Mouse (Mus musculus): ENCODE measurements around the gene Ddx39b. TPM values are rescaled to one million over a fixed set of nuclear protein-coding genes. Genes with fewer than 3 reads are reported as not detected.

Ddx39b gene
- total and polyA plus RNA-seq, 2 experiments from 2014 or later: 336 to 382 TPM

GRCm38 (mm10) chr17:35272249-35272648 lies 30.7 kb downstream of the Ddx39b start:
- no peak overlapping the region for H3K4me3 ChIP-seq (ENCODE audit: low read depth, low read length)
- no peaks in the 10 kb centered on the region for H3K36me3 ChIP-seq (ENCODE audit: insufficient read depth)
- H3K9me3 ChIP-seq (ENCODE audit: low read length): no peaks in the 10 kb centered on the region
- no peaks in the 10 kb centered on the region for H3K27me3 ChIP-seq (ENCODE audit: insufficient read depth, low read length)
- H3K4me1 ChIP-seq (ENCODE audit: insufficient read depth): no peaks in the 10 kb centered on the region
- H3K9ac ChIP-seq: no peak overlapping the region
- TF ChIP-seq CTCF (IDR thresholded peaks at IDR 0.05; ENCODE audit: low read depth): no peak
- H3K4me2 ChIP-seq (ENCODE audit: low read depth): no peak overlapping the region
- DNase-seq (no peak), ATAC-seq (no peak)
- WGBS: 78% methylated on average over 3 of the region's 3 CpGs
- H3K27ac ChIP-seq (ENCODE audit: low read depth, low read length): no peak overlapping the region

GRCm38 (mm10) chr17:35274770-35275169 lies 33.2 kb downstream of the Ddx39b start:
- Histone ChIP-seq H3K9me3 (ENCODE audit: low read length) (no peaks in the 10 kb centered on the region), H3K27me3 (ENCODE audit: insufficient read depth, low read length) (no peaks in the 10 kb centered on the region), H3K36me3 (ENCODE audit: insufficient read depth) (no peaks in the 10 kb centered on the region), H3K9ac (no peak overlapping the region), H3K27ac (ENCODE audit: low read depth, low read length) (no peak overlapping the region), H3K4me2 (ENCODE audit: low read depth) (no peak overlapping the region), H3K4me1 (ENCODE audit: insufficient read depth) (no peaks in the 10 kb centered on the region), H3K4me3 (ENCODE audit: low read depth, low read length) (no peak overlapping the region)
- ATAC-seq: peak; percentile 77
- peak; percentile 95 for TF ChIP-seq CTCF (IDR thresholded peaks at IDR 0.05; ENCODE audit: low read depth)
- 9% methylated on average over 11 of the region's 11 CpGs for WGBS
- peak; percentile 85 for DNase-seq

- DNase-seq (no peak), ATAC-seq (no peak)
- no peak overlapping the region for H3K27ac ChIP-seq (ENCODE audit: low read depth, low read length)
- H3K4me2 ChIP-seq (ENCODE audit: low read depth): no peak overlapping the region
- no peak overlapping the region for H3K4me3 ChIP-seq (ENCODE audit: low read depth, low read length)
- H3K27me3 ChIP-seq (ENCODE audit: insufficient read depth, low read length): no peaks in the 10 kb centered on the region
- no peak for TF ChIP-seq CTCF (IDR thresholded peaks at IDR 0.05; ENCODE audit: low read depth)
- H3K9ac ChIP-seq: no peak overlapping the region
- no peaks in the 10 kb centered on the region for H3K9me3 ChIP-seq (ENCODE audit: low read length)
- H3K4me1 ChIP-seq (ENCODE audit: insufficient read depth): no peaks in the 10 kb centered on the region
- no peaks in the 10 kb centered on the region for H3K36me3 ChIP-seq (ENCODE audit: insufficient read depth)
- WGBS: 27% methylated on average over 13 of the region's 13 CpGs
These were observed 34.8 kb downstream of the Ddx39b start for GRCm38 (mm10) chr17:35276304-35276864.

GRCm38 (mm10) chr17:35278049-35278448 lies 36.5 kb downstream of the Ddx39b start:
- DNase-seq (no peak), ATAC-seq (no peak)
- Histone ChIP-seq H3K27me3 (ENCODE audit: insufficient read depth, low read length) (no peaks in the 10 kb centered on the region), H3K9ac (no peak overlapping the region), H3K4me3 (ENCODE audit: low read depth, low read length) (no peak overlapping the region), H3K9me3 (ENCODE audit: low read length) (no peaks in the 10 kb centered on the region), H3K36me3 (ENCODE audit: insufficient read depth) (no peaks in the 10 kb centered on the region), H3K27ac (ENCODE audit: low read depth, low read length) (no peak overlapping the region), H3K4me2 (ENCODE audit: low read depth) (no peak overlapping the region), H3K4me1 (ENCODE audit: insufficient read depth) (no peaks in the 10 kb centered on the region)
- 86% methylated on average over 8 of the region's 8 CpGs for WGBS
- TF ChIP-seq CTCF (IDR thresholded peaks at IDR 0.05; ENCODE audit: low read depth): no peak

GRCm38 (mm10) chr17:35278957-35279688 lies 37.6 kb downstream of the Ddx39b start:
- Histone ChIP-seq H3K36me3 (ENCODE audit: insufficient read depth) (no peaks in the 10 kb centered on the region), H3K27me3 (ENCODE audit: insufficient read depth, low read length) (no peaks in the 10 kb centered on the region), H3K4me1 (ENCODE audit: insufficient read depth) (no peaks in the 10 kb centered on the region), H3K9ac (no peak overlapping the region), H3K4me2 (ENCODE audit: low read depth) (no peak overlapping the region), H3K9me3 (ENCODE audit: low read length) (no peaks in the 10 kb centered on the region), H3K4me3 (ENCODE audit: low read depth, low read length) (no peak overlapping the region), H3K27ac (ENCODE audit: low read depth, low read length) (no peak overlapping the region)
- no peak for TF ChIP-seq CTCF (IDR thresholded peaks at IDR 0.05; ENCODE audit: low read depth)
- 90% methylated on average over 13 of the region's 13 CpGs for WGBS
- ATAC-seq (no peak), DNase-seq (no peak)

- no peaks in the 10 kb centered on the region for H3K36me3 ChIP-seq (ENCODE audit: insufficient read depth)
- no peaks in the 10 kb centered on the region for H3K4me1 ChIP-seq (ENCODE audit: insufficient read depth)
- DNase-seq (no peak), ATAC-seq (no peak)
- H3K9me3 ChIP-seq (ENCODE audit: low read length): no peaks in the 10 kb centered on the region
- no peak overlapping the region for H3K4me3 ChIP-seq (ENCODE audit: low read depth, low read length)
- TF ChIP-seq CTCF (IDR thresholded peaks at IDR 0.05; ENCODE audit: low read depth): no peak
- 78% methylated on average over 3 of the region's 3 CpGs for WGBS
- H3K4me2 ChIP-seq (ENCODE audit: low read depth): no peak overlapping the region
- no peaks in the 10 kb centered on the region for H3K27me3 ChIP-seq (ENCODE audit: insufficient read depth, low read length)
- no peak overlapping the region for H3K27ac ChIP-seq (ENCODE audit: low read depth, low read length)
- H3K9ac ChIP-seq: no peak overlapping the region
These were observed 38.7 kb downstream of the Ddx39b start for GRCm38 (mm10) chr17:35280276-35280675.

- TF ChIP-seq CTCF (IDR thresholded peaks at IDR 0.05; ENCODE audit: low read depth): no peak
- Histone ChIP-seq H3K27me3 (ENCODE audit: insufficient read depth, low read length) (no peaks in the 10 kb centered on the region), H3K9me3 (ENCODE audit: low read length) (no peaks in the 10 kb centered on the region), H3K9ac (no peak overlapping the region), H3K4me1 (ENCODE audit: insufficient read depth) (no peaks in the 10 kb centered on the region), H3K4me3 (ENCODE audit: low read depth, low read length) (no peak overlapping the region), H3K27ac (ENCODE audit: low read depth, low read length) (no peak overlapping the region), H3K36me3 (ENCODE audit: insufficient read depth) (no peaks in the 10 kb centered on the region), H3K4me2 (ENCODE audit: low read depth) (no peak overlapping the region)
- DNase-seq (no peak), ATAC-seq (no peak)
These were observed 43.9 kb downstream of the Ddx39b start for GRCm38 (mm10) chr17:35285431-35285830.
